Mouse (Mus musculus): Measurements from ENCODE around the gene Vti1a. TPM values are rescaled to one million over a fixed set of nuclear protein-coding genes. Genes with fewer than 3 reads are reported as not detected.

Gene Vti1a
- total RNA-seq, 2 experiments from 2014 or later = 25.0 to 34.2 TPM

- ATAC-seq (replicated peaks; ENCODE audit: poor library complexity) = peak; percentile 48; the same call in 1 of the 2 replicates
These were observed 60.2 kb downstream of the Vti1a start for GRCm38 (mm10) chr19:55376331-55376730.

- no peak for ATAC-seq (replicated peaks; ENCODE audit: poor library complexity)
These were observed 61.4 kb downstream of the Vti1a start for GRCm38 (mm10) chr19:55377465-55377864.

GRCm38 (mm10) chr19:55378884-55379283, 62.8 kb downstream of the Vti1a start:
- ATAC-seq (replicated peaks; ENCODE audit: poor library complexity) = 0 out of 2 replicates have a peak, but pooled peaks have one; percentile 17

GRCm38 (mm10) chr19:55380764-55381163, 64.7 kb downstream of the Vti1a start:
- ATAC-seq (replicated peaks; ENCODE audit: poor library complexity) = no peak

GRCm38 (mm10) chr19:55381343-55381742, 65.2 kb downstream of the Vti1a start:
- no peak for ATAC-seq (replicated peaks; ENCODE audit: poor library complexity)

- ATAC-seq (replicated peaks; ENCODE audit: poor library complexity) = no peak
These were observed 66.7 kb downstream of the Vti1a start for GRCm38 (mm10) chr19:55382745-55383144.

- no peak for ATAC-seq (replicated peaks; ENCODE audit: poor library complexity)
These were observed 68.5 kb downstream of the Vti1a start for GRCm38 (mm10) chr19:55384634-55385033.

- ATAC-seq (replicated peaks; ENCODE audit: poor library complexity) = no peak
These were observed 72.9 kb downstream of the Vti1a start for GRCm38 (mm10) chr19:55389019-55389418.

- ATAC-seq (replicated peaks; ENCODE audit: poor library complexity) = no peak
These were observed 74.2 kb downstream of the Vti1a start for GRCm38 (mm10) chr19:55390323-55390722.

GRCm38 (mm10) chr19:55401638-55402037, 85.5 kb downstream of the Vti1a start:
- no peak for ATAC-seq (replicated peaks; ENCODE audit: poor library complexity)

GRCm38 (mm10) chr19:55408486-55408885, 92.4 kb downstream of the Vti1a start:
- no peak for ATAC-seq (replicated peaks; ENCODE audit: poor library complexity)

GRCm38 (mm10) chr19:55411415-55411814, 95.3 kb downstream of the Vti1a start:
- no peak for ATAC-seq (replicated peaks; ENCODE audit: poor library complexity)

- ATAC-seq (replicated peaks; ENCODE audit: poor library complexity) = no peak
These were observed 95.8 kb downstream of the Vti1a start for GRCm38 (mm10) chr19:55411894-55412293.

GRCm38 (mm10) chr19:55414050-55414449, 98.0 kb downstream of the Vti1a start:
- ATAC-seq (replicated peaks; ENCODE audit: poor library complexity) = peak; percentile 94

GRCm38 (mm10) chr19:55418756-55419155, 102.7 kb downstream of the Vti1a start:
- no peak for ATAC-seq (replicated peaks; ENCODE audit: poor library complexity)

- no peak for ATAC-seq (replicated peaks; ENCODE audit: poor library complexity)
These were observed 103.9 kb downstream of the Vti1a start for GRCm38 (mm10) chr19:55419961-55420360.

- no peak for ATAC-seq (replicated peaks; ENCODE audit: poor library complexity)
These were observed 105.7 kb downstream of the Vti1a start for GRCm38 (mm10) chr19:55421816-55422215.

- no peak for ATAC-seq (replicated peaks; ENCODE audit: poor library complexity)
These were observed 106.4 kb downstream of the Vti1a start for GRCm38 (mm10) chr19:55422311-55423064.

GRCm38 (mm10) chr19:55423065-55423716, 107.1 kb downstream of the Vti1a start:
- ATAC-seq (replicated peaks; ENCODE audit: poor library complexity) = no peak

GRCm38 (mm10) chr19:55423952-55424351, 107.9 kb downstream of the Vti1a start:
- peak; percentile 86 for ATAC-seq (replicated peaks; ENCODE audit: poor library complexity)

- ATAC-seq (replicated peaks; ENCODE audit: poor library complexity) = no peak
These were observed 108.4 kb downstream of the Vti1a start for GRCm38 (mm10) chr19:55424507-55424906.

GRCm38 (mm10) chr19:55440306-55440705, 124.2 kb downstream of the Vti1a start:
- ATAC-seq (replicated peaks; ENCODE audit: poor library complexity) = no peak
